ENCODE assay signal across 8 mouse cellular contexts in the genomic region with DNA sequence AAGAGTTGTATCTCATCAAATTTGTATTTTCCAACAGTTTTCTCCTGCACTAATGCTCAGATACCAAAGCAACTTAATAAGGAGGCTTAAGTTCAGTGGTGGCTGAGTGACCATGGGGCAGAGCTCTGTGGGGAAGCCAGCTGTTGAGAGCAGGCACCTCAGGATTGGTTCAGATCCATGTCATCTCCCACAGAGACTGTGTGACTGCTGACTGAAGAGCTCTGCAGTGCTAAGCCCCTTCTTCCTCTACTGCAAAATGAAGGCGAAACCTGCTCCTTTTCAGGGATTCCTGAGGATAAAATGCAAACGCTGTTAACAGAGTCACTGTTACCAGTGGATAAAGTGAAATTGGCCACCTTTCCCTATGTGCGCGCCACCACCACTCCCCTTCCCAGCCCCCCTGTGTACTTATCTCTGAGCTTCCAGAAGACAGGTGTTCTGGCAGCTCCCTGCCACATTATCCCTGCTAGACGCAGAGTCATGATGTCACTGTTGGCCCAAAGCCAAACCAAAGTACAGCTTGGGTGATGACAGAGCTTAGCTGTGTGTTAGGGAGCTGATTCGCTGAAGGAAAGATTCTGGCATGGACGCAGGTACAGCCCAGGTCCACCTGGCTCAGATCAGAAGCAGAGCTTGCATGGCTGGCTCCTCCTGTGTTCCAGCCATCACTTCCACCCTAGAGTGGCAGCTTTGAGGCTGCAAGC.
DNase-seq lines count a peak whose midpoint lies in the region; ATAC-seq and TF ChIP-seq lines count a peak whose summit lies in the region.

No protein-coding gene starts in this region.

- no peak overlapping the region for H3K27ac ChIP-seq in midbrain, postnatal 0 days (ENCODE audit: low read depth, low read length)

- no peaks in the 10 kb centered on the region for H3K9me3 ChIP-seq in midbrain, postnatal 0 days (ENCODE audit: low read length)

- H3K36me3 ChIP-seq in midbrain, postnatal 0 days (ENCODE audit: insufficient read depth, low read length): no peaks in the 10 kb centered on the region

- no peak overlapping the region for H3K4me3 ChIP-seq in midbrain, postnatal 0 days (ENCODE audit: low read depth, low read length)

- no peak overlapping the region for H3K4me2 ChIP-seq in midbrain, postnatal 0 days (ENCODE audit: low read depth, low read length, poor library complexity, severe bottlenecking)

- no peak overlapping the region for H3K9ac ChIP-seq in midbrain, postnatal 0 days (replicated peaks; ENCODE audit: low read length, poor library complexity, severe bottlenecking)

- ATAC-seq in midbrain, postnatal 0 days (ENCODE audit: low FRiP score): peak; percentile 66

- WGBS in midbrain, postnatal 0 days: 54% methylated on average over 7 of the region's 7 CpGs

- no peak for TF ChIP-seq CTCF in midbrain, postnatal 0 days (IDR thresholded peaks at IDR 0.05)

- DNase-seq in adrenal gland, adult 18-20 months (ENCODE audit: low spot score in 2 of 2): peak; percentile 6 to 23
- DNase-seq in adrenal gland, postnatal 4 days (ENCODE audit: low spot score in 2 of 2): no peak
- peak; percentile 38 for DNase-seq in retina, adult 2 months (ENCODE audit: low read depth, low spot score)
- DNase-seq in retina, embryonic 14.5 days (ENCODE audit: low spot score): no peak
- DNase-seq in heart, adult 9 months (ENCODE audit: low spot score in 2 of 2): peak; percentile 17 to 29
- DNase-seq in layer of hippocampus, adult 9-11 months: peak; percentile 59
- DNase-seq in midbrain, postnatal 0 days (ENCODE audit: low spot score): peak; percentile 86
- DNase-seq in embryo, embryonic 11 days: no peak

- H3K4me1 ChIP-seq in midbrain, postnatal 0 days (ENCODE audit: insufficient read depth, low read length): no peaks in the 10 kb centered on the region

- H3K27me3 ChIP-seq in midbrain, postnatal 0 days (ENCODE audit: insufficient read depth, low read length): no peaks in the 10 kb centered on the region

Comparison
In these comparisons a context has a peak if more than half of its experiments do, and no peak if none do; other contexts are left out.
1. DNase-seq: peak in adrenal gland, adult 18-20 months (2 of 2), retina, adult 2 months (single experiment), heart, adult 9 months (2 of 2), layer of hippocampus, adult 9-11 months (single experiment) and midbrain, postnatal 0 days (single experiment); none in adrenal gland, postnatal 4 days (0 of 2), retina, embryonic 14.5 days (single experiment) and embryo, embryonic 11 days (single experiment).